In the genomic region with DNA sequence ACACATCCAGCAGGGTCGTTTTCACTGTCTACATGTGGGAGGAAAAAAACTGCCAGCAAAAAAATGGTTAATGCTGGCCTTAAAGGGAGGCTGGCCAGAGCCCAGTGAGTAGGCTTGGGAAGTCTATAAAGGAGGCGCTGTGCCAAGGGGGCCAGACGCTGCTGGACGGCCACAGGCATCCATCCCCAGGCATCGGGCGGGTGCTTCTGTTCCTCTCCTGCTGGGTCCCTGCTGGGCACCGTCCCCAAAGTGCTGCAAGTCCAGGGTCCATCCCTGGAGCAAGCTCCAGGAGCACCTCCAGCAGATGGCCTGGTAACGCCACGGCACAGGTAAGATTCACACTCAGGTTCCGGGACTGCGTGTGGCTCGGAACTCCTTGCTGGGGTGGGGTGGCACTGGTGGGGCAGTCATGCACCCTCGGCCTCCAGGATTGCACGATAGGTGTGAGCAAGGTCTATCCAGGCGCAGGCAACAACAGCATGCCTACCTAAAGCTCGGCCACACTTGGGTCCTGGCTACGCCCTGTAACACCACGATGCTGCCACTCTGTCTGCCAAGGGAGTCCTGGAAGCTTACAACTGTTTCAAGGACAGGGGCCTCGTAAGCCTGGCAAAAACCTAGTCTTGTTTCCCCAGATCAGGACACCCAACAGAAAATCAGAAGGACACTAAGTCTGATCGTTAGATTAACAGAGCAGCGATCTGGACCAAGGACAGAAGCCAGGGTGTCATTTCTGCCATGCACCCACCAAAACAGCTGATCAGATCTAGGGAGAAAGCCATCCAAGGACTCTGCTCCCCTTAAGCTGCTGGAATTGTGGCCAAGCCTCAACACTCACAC, we compare ENCODE assay signal across 8 mouse cellular contexts. TPM values are rescaled to one million over a fixed set of nuclear protein-coding genes. Genes with fewer than 3 reads are reported as not detected.
A peak's percentile ranks its signal among the peaks of the same experiment; 100 is the strongest.
DNase-seq lines count a peak whose midpoint lies in the region; ATAC-seq and TF ChIP-seq lines count a peak whose summit lies in the region.

A gene (plus strand): TSS at position 126 of the 840 bp plus-strand sequence.

- H3K27ac ChIP-seq in liver, embryonic 12.5 days = no peak within 1 kb of the TSS
- H3K27ac ChIP-seq in liver, embryonic 11.5 days (ENCODE audit: low read depth, low read length) = no peak within 1 kb of the TSS
- H3K27ac ChIP-seq in forebrain, postnatal 0 days (ENCODE audit: low read depth, low read length) = peak within 1 kb of the TSS; percentile 21; the same call in 1 of the 2 replicates

- ATAC-seq in liver, embryonic 12.5 days = no peak
- ATAC-seq in liver, embryonic 11.5 days (replicated peaks; ENCODE audit: low FRiP score) = no peak
- ATAC-seq in forebrain, postnatal 0 days = 0 out of 2 replicates have a peak, but pooled peaks have one; percentile 40
- ATAC-seq in inflammation-experienced regulatory T-cells, adult 6 months = no peak

- H3K4me3 ChIP-seq in liver, embryonic 12.5 days = no peak within 1 kb of the TSS
- no peak within 1 kb of the TSS for H3K4me3 ChIP-seq in liver, embryonic 11.5 days (ENCODE audit: low read depth, low read length)
- H3K4me3 ChIP-seq in forebrain, postnatal 0 days (ENCODE audit: low read depth, low read length) = peak within 1 kb of the TSS; percentile 26

- TF ChIP-seq CTCF in forebrain, postnatal 0 days (IDR thresholded peaks at IDR 0.05; ENCODE audit: low read depth) = 0 out of 2 replicates have a peak, but pooled peaks have one; percentile 15

- H3K4me1 ChIP-seq in liver, embryonic 12.5 days = peaks cover 17% of the 10 kb centered on the region; the same call in 1 of the 2 replicates
- H3K4me1 ChIP-seq in liver, embryonic 11.5 days (replicated peaks; ENCODE audit: control insufficient read depth, insufficient read depth, low read length) = 0 out of 2 replicates have a peak, but pooled peaks cover 2% of the 10 kb centered on the region
- peaks cover 9% of the 10 kb centered on the region; the same call in 1 of the 2 replicates for H3K4me1 ChIP-seq in forebrain, postnatal 0 days (ENCODE audit: insufficient read depth)

- H3K9ac ChIP-seq in liver, embryonic 12.5 days = peak within 1 kb of the TSS; percentile 29; the same call in 1 of the 2 replicates
- no peak within 1 kb of the TSS; the same call in 1 of the 2 replicates for H3K9ac ChIP-seq in liver, embryonic 11.5 days (ENCODE audit: low read depth, low read length)
- peak within 1 kb of the TSS; percentile 28; the same call in 1 of the 2 replicates for H3K9ac ChIP-seq in forebrain, postnatal 0 days

- DNase-seq in liver, embryonic 11.5 days (ENCODE audit: low spot score) = no peak
- peak; percentile 58 to 59 for DNase-seq in cerebellum, adult 18-20 months
- DNase-seq in forebrain, postnatal 0 days = peak; percentile 63
- DNase-seq in kidney, postnatal 4 days = peak; percentile 75 to 84
- DNase-seq in ovary, postnatal 10 days (ENCODE audit: low spot score) = peak; percentile 27
- no peak for DNase-seq in embryo, embryonic 9.5 days (ENCODE audit: extremely low spot score)

- H3K4me2 ChIP-seq in liver, embryonic 12.5 days = no peak within 1 kb of the TSS
- H3K4me2 ChIP-seq in liver, embryonic 11.5 days = no peak within 1 kb of the TSS
- H3K4me2 ChIP-seq in forebrain, postnatal 0 days (ENCODE audit: low read depth) = peak within 1 kb of the TSS; percentile 39

- WGBS in liver, embryonic 12.5 days (ENCODE audit: insufficient replicate concordance) = 79% methylated on average over 21 of the region's 21 CpGs
- 74% methylated on average over 21 of the region's 21 CpGs for WGBS in liver, embryonic 11.5 days
- 25% methylated on average over 21 of the region's 21 CpGs for WGBS in forebrain, postnatal 0 days

- H3K36me3 ChIP-seq in liver, embryonic 12.5 days = peaks cover 8% of the 10 kb centered on the region; the same call in 1 of the 2 replicates
- no peaks in the 10 kb centered on the region for H3K36me3 ChIP-seq in liver, embryonic 11.5 days (ENCODE audit: control insufficient read depth, insufficient read depth, low read length)
- H3K36me3 ChIP-seq in forebrain, postnatal 0 days (ENCODE audit: insufficient read depth) = no peaks in the 10 kb centered on the region

- H3K9me3 ChIP-seq in liver, embryonic 12.5 days (replicated peaks) = no peaks in the 10 kb centered on the region
- no peaks in the 10 kb centered on the region for H3K9me3 ChIP-seq in liver, embryonic 11.5 days (ENCODE audit: control insufficient read depth, low read length)
- no peaks in the 10 kb centered on the region for H3K9me3 ChIP-seq in forebrain, postnatal 0 days (ENCODE audit: low read length)

- H3K27me3 ChIP-seq in liver, embryonic 12.5 days (replicated peaks) = no peaks in the 10 kb centered on the region
- no peaks in the 10 kb centered on the region for H3K27me3 ChIP-seq in liver, embryonic 11.5 days (replicated peaks; ENCODE audit: control insufficient read depth, insufficient read depth, low read length)
- H3K27me3 ChIP-seq in forebrain, postnatal 0 days (ENCODE audit: insufficient read depth, low read length) = no peaks in the 10 kb centered on the region

RNA-seq across cellular contexts. Expression of the gene that starts here (rescaled TPM):
- polyA plus RNA-seq in liver, embryonic 12.5 days (2016; fragmentation: Nextera tagmentation; extraction: Ambion mirVana) = 0.39 and 0.51 TPM in 2 replicates
- polyA plus RNA-seq in liver, embryonic 11.5 days (2014; fragmentation: Nextera tagmentation; extraction: Ambion mirVana) = 0.38 and 0.58 TPM in 2 replicates
- 6.8 and 9.1 TPM in 2 replicates for total RNA-seq in forebrain, postnatal 0 days (2014; rRNA removed)
- 6.8 and 8.1 TPM in 2 replicates for polyA plus RNA-seq in forebrain, postnatal 0 days (2015; fragmentation: Nextera tagmentation; extraction: Ambion mirVana)
- polyA plus RNA-seq in inflammation-experienced regulatory T-cells, adult 6 months (2017; shearing (Covaris generic)) = not detected

Comparison
In these comparisons a context has a peak if more than half of its experiments do, and no peak if none do; other contexts are left out.
1. DNase-seq: peak in cerebellum, adult 18-20 months (2 of 2), forebrain, postnatal 0 days (single experiment), kidney, postnatal 4 days (2 of 2) and ovary, postnatal 10 days (single experiment); none in liver, embryonic 11.5 days (single experiment) and embryo, embryonic 9.5 days (single experiment).